Mouse (Mus musculus) gastrocnemius, postnatal 25 days (tissue): Measurements from ENCODE around the gene Ctrc. TPM values are rescaled to one million over a fixed set of nuclear protein-coding genes. Genes with fewer than 3 reads are reported as not detected.

Experiments used
- DNase-seq: peaks from one replicate; pipeline ENCODE4 v3.0.0; 2022
- long read RNA-seq, 2 experiments: library from polyadenylated mRNA; stranded (forward); transcript quantifications; one replicate each; pipeline ENCODE4 v2.0.0; 2021
- total RNA-seq, 2 experiments: library from RNA; stranded (reverse); gene quantifications; 1 replicate in 1 of 2; 2 replicates in 1 of 2; pipeline ENCODE4 v1.2.3; 2021

Ctrc gene
- total RNA-seq: not detected
- long read RNA-seq, experiment 1: 0 reads
- long read RNA-seq, experiment 2: 0 reads

DNA sequence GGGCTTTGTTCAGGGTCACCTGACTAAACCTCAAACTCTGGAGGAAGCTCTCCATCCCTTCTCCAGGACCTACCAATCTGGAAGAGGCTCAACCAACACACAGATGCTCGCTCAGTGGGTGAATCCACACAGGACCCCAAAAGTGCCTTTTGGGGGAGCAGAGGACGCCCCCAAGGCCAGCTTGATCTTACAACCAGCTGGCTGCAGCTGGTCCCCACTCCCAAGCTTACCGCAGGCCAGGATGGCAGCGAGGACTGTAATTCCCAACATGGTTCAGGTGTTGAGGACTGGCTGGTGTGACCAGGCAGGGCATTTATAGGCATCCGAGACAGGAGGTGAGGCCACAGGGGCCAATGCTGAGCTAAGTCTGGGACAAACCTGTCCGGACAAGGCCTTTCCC, at the start of gene Ctrc:
Ctrc (minus strand) TSS at position 361 of the 400 bp plus-strand sequence.
- DNase-seq: no peak

DNA sequence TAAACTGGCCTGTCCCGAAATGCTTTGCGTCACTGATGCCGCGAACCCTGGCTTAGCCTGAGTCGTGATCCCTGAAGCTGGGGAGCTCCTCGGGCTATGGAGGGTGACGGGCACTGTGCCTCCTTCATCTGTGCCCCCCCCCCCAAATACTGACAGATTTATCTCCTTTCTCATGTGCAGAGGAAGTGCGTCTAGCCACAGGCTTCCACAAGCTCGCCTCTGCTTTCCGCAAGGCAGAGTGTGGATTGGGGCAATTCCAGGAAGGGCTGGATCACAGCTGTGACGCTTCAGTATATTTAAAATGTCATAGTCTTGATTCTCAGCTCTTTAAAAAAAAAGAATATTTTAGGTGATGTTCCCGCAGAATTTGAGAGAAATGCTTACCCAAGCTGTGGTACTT, 49.6 kb upstream of the Ctrc start:
- no peak for DNase-seq

DNA sequence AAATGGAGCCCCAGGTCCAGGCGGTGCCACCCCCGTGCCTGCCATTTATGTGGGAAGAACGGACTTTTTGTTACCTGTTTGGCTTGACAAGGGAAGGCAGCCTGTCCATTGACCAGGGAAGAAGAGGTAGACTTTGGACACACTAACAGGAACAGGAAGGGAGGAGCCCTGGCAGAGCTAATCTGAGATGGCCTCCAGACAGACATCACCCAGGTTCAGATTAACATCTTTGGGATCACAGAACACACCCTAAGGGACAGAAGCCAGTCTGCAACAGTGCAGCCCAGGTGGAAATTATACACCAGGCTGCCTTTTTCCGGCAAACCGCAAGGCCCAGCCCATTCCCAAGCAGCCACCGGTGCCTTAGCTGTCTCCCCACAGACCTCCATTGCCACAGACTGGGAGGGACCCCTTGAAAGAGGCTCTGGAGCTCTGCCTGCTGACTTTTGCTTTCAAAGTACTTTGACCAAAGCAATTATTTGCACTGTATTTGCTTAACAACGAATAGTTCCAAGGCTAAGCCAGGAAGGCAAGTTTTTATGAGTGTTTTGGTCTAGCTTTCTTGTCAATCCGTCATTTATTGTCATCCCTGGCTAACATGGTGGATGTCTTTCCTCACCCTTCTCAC, 47.1 kb upstream of the Ctrc start:
- DNase-seq: no peak

DNA sequence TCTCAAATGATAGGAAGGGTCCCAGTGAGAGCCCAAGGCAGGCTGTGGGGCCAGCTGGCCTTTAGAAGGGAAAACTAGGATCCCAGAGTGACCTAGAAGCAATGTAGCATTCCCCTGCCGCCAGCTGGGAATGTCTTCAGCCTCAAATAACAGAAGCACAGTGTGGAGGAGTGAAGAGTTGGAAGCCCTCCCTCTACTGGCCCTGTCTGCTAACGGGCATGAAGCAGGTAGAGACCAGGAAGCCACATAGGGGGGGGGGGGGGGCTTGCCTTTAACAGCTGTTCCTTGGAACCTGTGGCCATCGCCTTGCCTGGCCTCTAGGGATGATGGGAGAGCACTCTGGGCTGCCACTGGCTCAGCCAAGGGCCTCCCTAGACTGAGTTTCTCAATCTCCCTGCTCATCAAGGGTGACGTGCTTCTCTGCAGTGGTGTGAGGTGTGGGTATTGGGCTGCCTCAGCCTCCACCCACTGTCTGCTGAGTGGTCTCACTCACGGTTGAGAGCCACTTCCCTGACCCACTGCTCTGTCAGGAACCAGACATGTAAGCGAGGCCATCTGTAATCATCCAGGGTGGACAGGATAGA, 40.3 kb upstream of the Ctrc start:
- DNase-seq: no peak

DNA sequence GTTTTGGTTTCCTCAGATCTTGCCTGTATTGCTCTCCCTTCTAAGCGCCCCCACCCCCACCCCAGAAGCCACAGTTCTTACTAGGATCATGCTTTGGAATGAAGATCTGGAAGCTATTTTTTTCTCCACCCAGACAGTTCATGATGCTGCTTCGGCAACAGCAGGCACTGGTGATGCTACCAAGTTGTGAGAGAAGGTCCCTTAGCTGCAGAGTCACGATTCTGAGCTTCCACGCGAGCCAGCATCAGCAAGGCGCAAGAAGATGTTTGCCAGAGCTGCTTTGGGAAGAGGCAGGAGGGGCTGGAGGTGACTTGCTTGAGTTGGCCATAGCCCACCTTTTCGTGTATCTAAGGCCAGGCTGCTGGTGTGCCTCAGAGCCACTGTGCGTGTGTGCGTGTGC, 39.3 kb upstream of the Ctrc start:
- DNase-seq: no peak

DNA sequence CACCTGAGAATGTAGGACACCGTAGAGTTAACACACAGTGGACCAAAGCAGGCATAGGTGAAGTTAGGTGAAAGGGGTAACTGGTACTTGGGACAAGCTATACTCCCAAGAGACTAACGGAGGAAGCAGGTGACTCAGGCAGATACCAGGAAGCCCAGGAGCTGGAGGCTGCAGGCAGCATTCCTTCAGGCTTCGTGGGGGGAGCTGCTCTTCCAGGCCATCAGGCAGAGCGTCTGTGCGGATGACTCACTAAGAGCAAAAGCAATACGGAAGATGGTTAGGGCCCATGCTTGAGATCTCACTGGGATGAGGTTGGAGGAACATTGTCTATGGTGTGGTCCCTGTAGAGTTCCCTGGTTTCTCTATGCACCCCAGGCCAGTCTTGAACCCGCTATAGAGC, 36.7 kb upstream of the Ctrc start:
- DNase-seq: no peak

DNA sequence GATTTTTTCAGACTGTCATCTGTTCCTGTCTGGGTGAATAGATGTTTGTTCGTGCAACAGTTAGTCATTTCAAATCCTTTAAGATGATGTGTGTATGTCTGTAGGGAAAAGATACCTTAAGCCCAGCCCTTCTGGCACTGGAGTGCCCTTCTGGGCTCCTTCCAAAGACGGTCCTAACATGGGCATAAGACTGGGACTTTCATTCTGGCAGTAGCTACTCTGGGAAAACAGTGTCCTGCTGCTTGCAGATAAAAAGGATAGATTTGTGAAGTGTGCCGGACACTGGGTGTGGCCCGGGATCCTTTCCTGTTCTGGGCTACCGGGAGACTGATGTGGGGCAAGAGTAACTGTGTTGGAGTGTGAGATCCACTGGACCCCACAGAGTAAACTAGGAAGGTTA, 35.8 kb upstream of the Ctrc start:
- DNase-seq: no peak

DNA sequence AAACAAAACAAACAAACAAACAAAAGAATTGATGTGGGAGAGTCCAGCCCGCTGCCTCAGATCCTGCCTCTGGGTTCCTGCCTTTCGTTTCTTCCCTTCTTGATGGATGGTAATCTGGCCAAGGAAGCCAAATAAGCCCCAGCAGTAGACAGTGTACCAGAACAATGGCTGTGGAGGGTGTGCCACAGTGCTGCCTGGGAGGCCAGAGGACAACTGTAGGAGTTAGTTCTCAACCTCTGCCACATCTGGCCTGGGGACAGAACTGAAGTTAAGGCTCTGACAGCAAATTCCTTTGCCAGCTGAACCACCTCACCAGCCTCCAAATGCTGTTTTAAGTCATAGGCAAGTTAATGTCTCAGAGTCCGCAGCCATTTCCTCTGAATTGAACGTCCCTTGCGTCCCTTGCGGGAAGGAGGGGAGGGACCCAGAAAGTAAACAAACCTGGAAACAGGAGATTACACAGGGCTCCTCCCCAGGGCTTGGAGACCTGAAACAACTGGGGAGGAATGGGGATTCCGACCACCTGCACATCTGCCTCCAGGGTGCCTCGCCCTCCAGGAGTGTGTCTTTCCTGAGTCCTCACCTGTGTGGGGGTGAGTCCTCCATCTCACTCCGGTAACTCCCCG, 35.2 kb upstream of the Ctrc start:
- DNase-seq: no peak

DNA sequence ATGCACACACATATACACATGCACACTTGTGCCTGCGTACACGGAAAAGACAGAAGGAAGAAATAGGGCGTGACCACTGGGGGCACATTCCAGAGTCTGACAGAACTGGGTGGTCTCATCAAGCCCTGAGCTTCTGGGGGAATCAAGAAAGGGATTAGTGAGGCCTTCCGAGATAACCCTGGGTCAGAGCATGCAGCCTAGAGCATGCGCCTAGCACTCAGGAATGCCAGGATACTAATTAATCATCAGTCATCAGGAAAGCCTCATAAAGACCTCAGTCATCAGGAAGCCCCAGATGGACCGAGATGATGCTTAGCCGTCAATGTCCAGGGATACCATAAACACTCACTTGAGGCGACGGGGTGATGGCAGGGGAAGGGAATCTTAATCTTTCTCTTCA, 33.7 kb upstream of the Ctrc start:
- no peak for DNase-seq

DNA sequence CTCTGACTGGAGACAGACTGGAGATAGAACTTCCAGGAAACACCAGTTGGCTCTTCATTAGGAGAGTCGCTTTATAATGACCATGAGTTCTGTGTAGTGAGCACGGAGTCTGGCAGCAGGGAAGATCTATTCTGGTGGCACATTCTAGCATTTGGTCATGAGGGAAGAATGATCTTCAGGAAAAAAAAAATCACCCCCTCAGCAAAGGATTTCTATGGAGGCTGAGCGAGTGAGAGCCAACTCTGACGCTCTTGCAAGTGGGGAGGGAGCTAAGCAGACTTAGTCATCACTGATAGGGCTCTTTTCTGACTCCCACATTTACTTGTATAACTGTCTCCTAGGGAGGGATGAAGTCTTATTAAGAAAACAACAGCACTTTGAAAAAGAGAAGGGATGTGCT, 32.9 kb upstream of the Ctrc start:
- DNase-seq: no peak

DNA sequence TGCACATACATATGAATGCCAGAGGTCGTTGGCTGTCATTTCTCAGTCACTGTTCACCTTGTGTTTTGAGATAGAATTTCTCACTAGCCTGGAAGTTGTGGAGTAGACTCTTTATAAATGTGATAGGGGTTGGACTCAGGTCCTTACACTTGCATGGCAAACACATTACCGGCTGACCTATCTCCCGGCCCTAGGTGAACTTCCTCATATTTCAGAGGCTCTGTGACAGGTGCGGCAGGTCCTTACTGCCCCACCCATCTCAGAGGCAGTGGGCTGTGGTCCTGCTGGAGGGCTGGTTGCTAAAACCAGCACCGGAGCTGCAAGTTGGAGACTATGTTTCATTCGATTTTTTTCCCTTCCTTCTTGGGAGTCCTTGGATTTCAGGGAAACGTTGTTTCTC, 32.5 kb upstream of the Ctrc start:
- DNase-seq: no peak

DNA sequence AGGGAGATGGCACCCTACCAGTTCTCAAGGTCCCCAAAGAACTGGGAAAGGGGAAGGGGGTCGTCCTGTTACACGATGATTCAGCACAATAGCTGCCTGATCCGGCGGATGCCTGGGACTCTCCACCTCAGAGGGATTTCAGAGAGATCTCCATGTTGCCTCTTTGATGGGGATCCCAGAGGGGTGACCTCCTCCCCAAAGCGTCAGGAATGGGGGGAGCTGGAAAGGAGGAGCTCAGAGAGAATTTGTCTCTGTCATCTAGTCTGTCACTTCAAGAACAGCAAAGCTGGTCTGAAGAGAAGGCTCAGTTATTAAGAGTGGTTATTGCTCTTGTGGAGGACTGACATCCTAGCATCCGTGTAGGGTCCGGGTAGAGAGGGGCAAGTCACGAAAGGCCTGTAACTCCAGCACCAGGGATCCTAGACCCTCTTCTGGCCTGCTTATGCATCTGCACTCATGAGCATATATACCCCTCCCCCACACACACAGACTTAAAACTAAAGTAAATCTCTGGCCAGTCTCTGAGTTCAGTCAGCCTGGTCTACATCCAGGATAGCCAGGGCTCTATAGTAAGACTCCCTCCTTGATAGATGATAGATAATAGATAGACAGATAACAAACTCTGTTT, 29.4 kb upstream of the Ctrc start:
- DNase-seq: no peak

DNA sequence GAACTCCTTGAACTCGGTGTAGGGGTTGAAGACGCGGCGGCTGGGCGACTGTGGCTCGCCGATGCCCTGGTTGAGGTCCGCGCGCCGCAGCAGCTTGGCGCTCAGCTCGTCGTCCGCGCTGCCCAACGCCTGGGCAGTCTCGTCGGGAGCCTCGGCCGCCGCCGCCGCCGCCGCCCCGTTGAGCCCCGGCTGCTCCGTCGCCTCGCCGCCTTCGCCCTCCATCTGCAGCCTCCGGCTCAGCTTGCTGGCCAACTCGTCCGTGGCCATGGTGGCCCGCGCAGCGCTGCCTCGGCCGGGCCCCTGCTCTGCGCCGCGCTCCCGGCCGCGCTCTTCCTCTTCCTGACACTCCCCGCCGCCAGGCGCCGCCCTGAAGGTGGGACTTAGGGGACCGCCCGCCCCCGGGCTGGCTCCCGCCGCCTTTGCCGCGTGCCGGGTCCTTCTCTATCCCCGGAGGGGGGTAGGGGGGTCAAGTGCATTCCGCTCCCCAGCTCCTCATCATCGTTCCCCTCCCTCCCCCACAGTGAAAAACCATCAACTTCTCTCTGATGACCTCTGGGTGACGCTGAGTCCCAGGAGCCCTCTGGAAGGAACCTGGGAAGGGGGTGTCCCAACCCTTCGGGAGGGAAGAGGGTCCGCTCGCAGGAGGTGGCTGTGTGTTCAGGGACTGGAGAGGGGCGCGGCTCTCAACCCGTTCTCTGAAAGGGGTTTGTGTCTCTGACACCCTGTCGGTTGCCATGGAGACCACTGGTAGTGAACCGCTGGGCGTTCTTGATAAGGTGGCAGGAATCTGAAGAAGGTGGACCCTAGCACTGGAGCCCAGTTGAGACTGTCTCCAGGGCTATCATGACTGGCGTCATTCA, 28.7 kb upstream of the Ctrc start, which contains the start of gene Efhd2:
Efhd2 (minus strand) TSS at position 320 of the 860 bp plus-strand sequence.
- peak; percentile 83 for DNase-seq

DNA sequence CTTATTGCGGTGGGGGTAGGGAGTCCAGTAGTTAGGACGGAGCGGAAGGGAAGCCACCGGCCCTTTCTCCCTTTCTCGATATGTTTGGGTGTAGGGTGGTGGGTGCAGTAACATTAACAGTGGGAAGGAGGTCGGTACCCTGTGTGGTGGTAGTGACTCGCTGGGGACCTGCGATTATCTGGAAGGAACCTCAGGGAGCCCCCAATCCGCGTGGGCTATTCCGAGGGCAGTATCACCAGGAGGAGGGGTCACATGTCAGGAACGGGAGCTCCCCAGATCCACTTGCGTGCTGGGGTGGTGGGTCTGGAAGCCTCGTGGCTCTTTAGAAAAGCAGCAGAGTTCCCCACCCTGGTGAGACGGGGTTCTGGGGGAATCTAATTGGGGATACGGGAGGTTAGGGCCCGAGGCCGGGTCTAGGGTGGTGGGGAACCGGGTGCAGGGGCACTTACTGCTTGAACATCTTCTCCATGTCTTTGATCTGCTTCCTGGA, 28.0 kb upstream of the Ctrc start:
- DNase-seq: no peak

DNA sequence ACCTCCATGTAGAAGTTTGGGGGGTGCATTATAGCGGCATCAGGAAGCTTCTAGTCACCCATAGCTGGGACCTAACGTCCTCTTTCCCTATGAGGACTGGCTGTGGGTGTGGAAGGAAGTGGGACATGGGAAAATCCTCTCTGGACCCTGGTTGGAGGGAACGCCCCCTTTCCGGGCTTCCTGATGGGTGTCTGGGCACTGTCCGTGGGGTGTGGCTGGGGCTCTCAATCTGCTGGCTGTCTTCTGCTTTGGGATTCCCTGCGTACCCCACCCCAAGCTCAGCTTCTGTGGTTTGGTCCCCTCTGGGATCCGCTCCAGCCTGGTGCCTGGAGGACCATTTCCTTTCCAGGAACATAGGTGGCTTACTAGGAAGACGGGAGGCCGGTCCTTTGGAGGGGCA, 26.8 kb upstream of the Ctrc start:
- DNase-seq: no peak

DNA sequence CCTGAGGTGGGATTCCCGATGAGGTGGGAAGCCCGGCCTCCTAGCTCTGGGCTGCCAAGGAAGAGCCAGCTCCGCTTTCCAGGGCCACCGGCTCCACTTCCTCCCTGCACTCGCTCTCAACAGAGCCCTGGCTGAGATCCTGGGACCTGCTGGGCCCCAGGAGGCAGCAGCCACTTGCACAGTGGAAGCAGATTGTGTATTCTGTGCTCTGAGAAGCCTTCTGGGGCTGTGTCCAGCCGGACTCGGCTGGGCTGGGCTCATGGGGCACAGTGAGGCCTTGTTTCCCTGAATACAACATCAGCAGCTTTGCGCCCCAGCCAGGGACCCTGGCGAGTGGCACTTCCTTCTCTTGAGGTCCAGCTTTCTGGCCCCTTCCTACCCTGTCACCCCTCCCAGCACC, 25.8 kb upstream of the Ctrc start:
- no peak for DNase-seq

DNA sequence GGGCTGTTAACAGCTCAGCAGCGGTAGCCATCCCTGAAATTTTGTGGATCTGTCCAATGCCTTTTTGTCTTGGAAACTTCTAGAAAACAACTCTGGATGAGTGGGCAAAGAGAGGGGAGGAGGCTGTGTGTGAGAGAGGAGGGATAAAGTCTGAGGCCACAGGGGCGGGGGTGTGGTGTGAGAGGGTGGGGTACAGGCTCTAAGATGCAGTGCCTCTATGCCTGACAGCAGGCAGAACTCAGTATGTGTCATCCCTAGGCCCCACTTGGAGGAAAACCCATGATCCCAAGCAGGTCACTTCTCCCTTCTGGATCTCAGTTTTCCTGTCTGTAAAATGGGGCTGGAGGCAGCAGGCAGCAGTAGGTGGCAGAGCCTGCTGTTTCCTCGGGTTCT, 25.2 kb upstream of the Ctrc start:
- DNase-seq: no peak

DNA sequence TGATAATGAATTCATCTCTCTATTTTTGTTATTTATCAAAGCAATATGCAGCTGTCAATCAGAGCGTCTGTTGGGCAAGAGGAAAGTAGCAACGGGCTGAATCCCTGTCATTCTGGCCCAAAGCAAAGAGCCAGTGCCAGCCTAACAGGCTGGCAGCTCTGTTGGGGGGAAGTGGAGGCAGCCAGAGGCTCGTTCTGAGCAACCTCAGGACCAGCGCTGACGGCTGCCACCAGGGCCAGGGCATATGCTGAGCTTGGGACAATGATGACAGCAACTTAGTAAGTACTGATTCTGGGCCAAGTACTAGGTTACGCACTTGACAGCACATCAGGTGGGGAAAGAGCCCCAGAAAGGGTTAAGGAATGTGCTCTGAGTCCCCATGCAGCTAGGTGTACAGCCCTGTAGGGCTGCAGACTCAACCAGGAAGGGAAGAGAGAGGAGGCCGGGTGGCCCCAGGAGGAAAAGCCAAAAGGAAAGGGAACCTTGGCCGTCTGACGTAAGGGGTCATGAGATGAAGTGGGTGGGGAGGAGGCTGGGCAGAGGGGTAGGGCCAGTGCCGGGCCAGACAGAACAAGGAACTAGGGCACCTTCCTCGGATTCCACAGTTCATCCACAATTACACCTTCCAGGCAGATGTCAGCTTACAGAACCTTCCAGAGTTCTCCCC, 24.6 kb upstream of the Ctrc start:
- DNase-seq: peak; percentile 48

DNA sequence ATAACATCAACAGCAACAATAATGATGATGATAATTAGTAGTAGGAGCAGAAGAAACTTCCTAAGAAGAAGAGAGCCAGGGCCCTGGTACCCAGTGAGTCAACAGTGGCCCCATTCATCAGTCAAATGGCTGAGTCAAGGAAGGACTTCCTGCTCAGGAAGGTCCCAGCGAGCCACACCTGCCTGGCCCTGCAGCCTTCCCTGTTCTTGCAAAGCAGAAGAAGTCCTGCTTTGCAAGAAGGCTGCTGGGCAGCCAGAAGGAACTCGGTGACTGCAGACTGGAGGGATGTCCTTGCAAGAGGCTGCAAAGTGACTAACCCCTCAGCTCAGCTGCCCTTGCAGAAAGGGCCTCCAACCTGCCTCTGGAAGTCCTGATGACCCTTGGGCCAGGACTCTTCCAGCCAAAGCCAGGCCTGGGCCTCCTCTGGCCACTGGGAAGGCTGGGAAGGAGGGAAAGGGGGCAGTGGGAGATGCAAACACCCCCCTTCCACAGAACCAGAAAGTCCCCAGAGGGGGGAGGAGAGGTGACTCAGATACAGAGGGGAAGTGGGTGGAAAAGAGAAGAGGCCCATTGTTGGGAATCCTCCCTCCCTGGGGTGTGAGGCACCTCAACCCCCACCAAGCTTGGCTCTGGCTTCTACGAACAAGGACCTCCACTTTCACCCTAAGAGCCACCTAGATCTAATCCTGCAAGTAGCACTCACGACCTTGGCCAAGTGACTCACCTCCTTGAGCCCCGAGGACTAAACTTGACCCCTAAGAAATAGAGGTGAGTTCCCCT, 23.5 kb upstream of the Ctrc start:
- DNase-seq: no peak

DNA sequence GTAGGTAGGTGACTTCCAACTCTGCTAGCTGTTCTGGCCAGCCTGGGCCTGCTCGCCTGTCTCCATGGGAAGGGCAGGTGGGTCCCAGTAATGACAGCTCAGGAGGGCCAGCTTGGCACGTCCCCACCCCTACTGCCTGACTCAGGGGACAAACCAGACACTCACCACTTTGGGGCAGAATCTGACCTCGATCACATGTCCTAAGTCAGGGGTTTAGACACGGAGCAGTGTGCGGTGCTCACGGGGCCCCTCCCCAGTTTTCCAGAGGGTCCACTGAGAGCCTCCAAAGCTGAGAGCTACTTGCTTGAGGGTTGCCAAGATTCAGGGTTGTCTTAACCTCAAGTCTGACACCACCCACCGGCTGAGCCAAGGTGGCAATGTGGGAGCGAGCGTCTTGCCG, 21.9 kb upstream of the Ctrc start:
- DNase-seq: no peak

DNA sequence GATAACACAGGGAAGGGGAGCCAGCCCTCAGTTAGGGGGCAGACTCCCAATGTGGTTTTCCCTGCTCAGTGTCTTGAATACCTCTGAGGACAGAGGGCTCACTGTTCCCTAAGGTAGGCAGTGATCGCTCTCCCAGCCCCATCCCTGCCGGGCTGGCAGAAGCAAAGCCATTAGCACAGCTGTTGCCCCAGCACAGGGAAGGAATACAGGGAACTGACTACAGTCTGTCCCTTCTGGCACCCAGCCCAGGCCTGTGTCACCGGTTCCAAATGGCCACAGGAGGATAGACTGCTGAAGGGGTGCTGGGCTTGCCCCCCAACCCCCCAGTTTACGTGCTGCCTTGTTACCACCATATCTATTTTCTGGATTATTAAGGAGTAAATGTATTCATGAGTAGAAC, 21.3 kb upstream of the Ctrc start:
- DNase-seq: peak; percentile 50
